Mouse (Mus musculus): ENCODE results near the gene Vav3.
A peak's percentile ranks its signal among the peaks of the same experiment; 100 is the strongest.

DNA sequence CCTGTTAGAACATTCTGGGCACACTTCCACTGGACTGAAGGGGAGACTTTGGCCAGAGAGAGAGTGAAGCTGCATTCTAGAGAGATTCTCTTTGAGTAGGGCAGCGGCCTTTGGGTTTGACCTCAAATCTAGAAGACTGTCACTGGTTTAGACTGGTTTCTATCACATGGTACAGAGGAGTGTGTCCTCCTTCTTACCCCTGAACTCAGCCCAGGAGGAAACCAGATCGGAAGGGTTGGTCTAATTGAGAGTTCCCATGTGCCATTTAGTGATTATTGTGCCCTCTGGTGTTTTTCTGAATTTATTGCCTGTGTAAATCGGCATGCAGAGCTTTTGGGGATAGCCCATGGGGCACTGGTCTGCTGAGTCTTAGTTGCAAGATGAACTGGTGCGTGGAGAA is 126.8 kb downstream of the Vav3 start:
- TF ChIP-seq POLR2A (IDR thresholded peaks at IDR 0.05; ENCODE audit: low read depth, low read length) = no peak
- TF ChIP-seq CTCF (conservative IDR thresholded peaks at IDR 0.05 in 1 of 2, IDR thresholded peaks at IDR 0.05 in 1 of 2; ENCODE audit: low read depth in 2 of 2, low read length in 2 of 2) = peak in 1 of 2 experiments; percentile 33; a peak in 2 of 4 replicates
- TF ChIP-seq HCFC1 (IDR thresholded peaks at IDR 0.05; ENCODE audit: low read depth, low read length) = no peak
- TF ChIP-seq TCF12 (IDR thresholded peaks at IDR 0.05; ENCODE audit: low read depth, low read length) = no peak
- TF ChIP-seq CHD2 (IDR thresholded peaks at IDR 0.05; ENCODE audit: low read length) = no peak
- no peak for TF ChIP-seq EP300 (IDR thresholded peaks at IDR 0.05; ENCODE audit: low read length)
- no peak for TF ChIP-seq GABPA (IDR thresholded peaks at IDR 0.05; ENCODE audit: insufficient replicate concordance, low read depth, low read length)
- no peak for TF ChIP-seq KAT2A (IDR thresholded peaks at IDR 0.05; ENCODE audit: insufficient replicate concordance, low read length)
- TF ChIP-seq TBP (conservative IDR thresholded peaks at IDR 0.05; ENCODE audit: low read depth, low read length) = no peak
